Mouse (Mus musculus) liver, embryonic 11.5 days (tissue): ENCODE results near the gene Zfp941. TPM values are rescaled to one million over a fixed set of nuclear protein-coding genes. Genes with fewer than 3 reads are reported as not detected.
A peak's percentile ranks its signal among the peaks of the same experiment; 100 is the strongest.

Experiments used
- ATAC-seq: fragments of 200-750 bp; cut with Nextera tagmentation; replicated peaks from 2 replicates; pipeline ENCODE4 v1.8.0; 2017; ENCODE audit warnings: moderate number of reproducible peaks, mild to moderate bottlenecking, moderate TSS enrichment, moderate library complexity; ENCODE audit not compliant: low FRiP score
- DNase-seq: peaks from one replicate; pipeline ENCODE4 v3.0.0-alpha.2; 2017; ENCODE audit warnings: low spot score
- H3K27ac ChIP-seq: fragments of 300-500 bp; sonication (generic); 2 replicates; pipeline ENCODE4 v1.5.1; 2014; ENCODE audit warnings: mild to moderate bottlenecking, low read depth, low read length, control low read depth
- H3K27me3 ChIP-seq: fragments of 300-500 bp; sonication (generic); replicated peaks from 2 replicates; pipeline ENCODE4 v1.6.1; 2014; ENCODE audit warnings: low read length, mixed read lengths; ENCODE audit not compliant: control insufficient read depth, insufficient read depth
- H3K36me3 ChIP-seq: fragments of 300-500 bp; sonication (generic); 2 replicates; pipeline ENCODE4 v1.6.1; 2014; ENCODE audit warnings: mild to moderate bottlenecking, low read length, moderate library complexity, mixed read lengths; ENCODE audit not compliant: control insufficient read depth, insufficient read depth
- H3K4me1 ChIP-seq: fragments of 300-500 bp; sonication (generic); replicated peaks from 2 replicates; pipeline ENCODE4 v1.6.1; 2014; ENCODE audit warnings: low read length, mixed read lengths; ENCODE audit not compliant: control insufficient read depth, insufficient read depth
- H3K4me2 ChIP-seq: fragments of 300-500 bp; sonication (generic); 2 replicates; pipeline ENCODE4 v1.6.1; 2014; ENCODE audit warnings: mild to moderate bottlenecking, control low read depth, moderate library complexity
- H3K4me3 ChIP-seq: fragments of 300-500 bp; sonication (generic); 2 replicates; pipeline ENCODE4 v1.5.1; 2014; ENCODE audit warnings: low read depth, low read length, control low read depth
- H3K9ac ChIP-seq: fragments of 300-500 bp; sonication (generic); 2 replicates; pipeline ENCODE4 v1.6.1; 2014; ENCODE audit warnings: low read depth, low read length, control low read depth
- H3K9me3 ChIP-seq: fragments of 300-500 bp; sonication (generic); 2 replicates; pipeline ENCODE4 v1.6.1; 2016; ENCODE audit warnings: low read length, inconsistent platforms, mixed read lengths; ENCODE audit not compliant: control insufficient read depth
- WGBS: fragments of 180-500 bp; shearing (Covaris S2); extraction: QIAGEN DNeasy Blood & Tissue Kit; methylation state at CpG from one replicate; pipeline ENCODE4 v1.1.7; 2014; 5-methylcytosine and 5-hydroxymethylcytosine counted together
- polyA plus RNA-seq: library from polyadenylated mRNA; unstranded; fragments of >200 nt; fragmentation: Nextera tagmentation; extraction: Ambion mirVana; gene quantifications from 2 replicates; pipeline ENCODE4 v1.2.1, GENCODE M21; 2014

Gene Zfp941
- polyA plus RNA-seq, 1 experiment from 2014 or later: 0.63 TPM

DNA sequence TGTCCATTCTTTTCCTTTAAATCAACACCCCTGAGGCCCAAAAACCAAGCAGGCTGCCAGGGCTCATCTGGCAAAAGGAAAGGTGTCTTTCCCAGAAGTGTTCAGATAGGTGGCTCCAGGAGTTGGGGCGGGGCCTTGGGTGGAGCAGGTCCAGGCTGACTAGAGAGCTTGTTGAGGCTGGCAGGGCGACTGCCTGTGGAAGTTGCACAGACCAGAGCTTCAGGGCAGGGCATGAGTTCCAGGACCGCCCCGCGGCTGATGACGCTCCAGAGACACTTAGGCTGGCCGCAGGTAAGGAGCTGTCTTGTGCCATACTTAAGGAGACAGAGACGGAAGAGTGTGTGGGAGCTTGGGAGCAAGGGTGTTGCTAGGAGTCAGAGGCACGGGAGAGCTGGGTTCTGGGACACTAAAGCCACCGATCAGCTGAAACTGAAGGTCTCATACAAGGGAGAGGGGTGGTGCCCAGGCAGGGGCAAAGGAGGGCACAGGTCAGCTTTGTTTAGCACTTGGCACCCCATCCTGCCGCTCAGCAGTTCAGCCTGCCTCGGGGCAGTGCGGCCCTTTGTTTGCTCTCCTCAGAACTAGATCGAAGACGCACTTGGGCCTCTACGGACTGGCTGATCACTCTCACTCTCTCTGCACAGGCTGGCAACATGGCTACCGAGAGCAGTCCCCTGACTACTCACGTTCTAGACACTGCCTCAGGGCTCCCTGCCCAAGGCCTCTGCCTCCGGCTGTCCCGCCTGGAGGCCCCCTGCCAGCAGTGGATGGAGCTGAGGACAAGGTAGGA lies 13.2 kb upstream of the Zfp941 start, which contains the start of gene Urah:
Gene Urah (plus strand): TSS at position 51 of the 790 bp plus-strand sequence.
- H3K4me2 ChIP-seq: peak within 1 kb of the TSS; percentile 26
- ATAC-seq (peak; percentile 50; the same call in 1 of the 2 replicates), DNase-seq (peak; percentile 32)
- 46% methylated on average over 20 of the region's 20 CpGs for WGBS
- H3K9me3 ChIP-seq: no peaks in the 10 kb centered on the region
- H3K4me3 ChIP-seq: no peak within 1 kb of the TSS; the same call in 1 of the 2 replicates
- H3K9ac ChIP-seq: no peak within 1 kb of the TSS
- no peaks in the 10 kb centered on the region; the same call in 1 of the 2 replicates for H3K4me1 ChIP-seq
- H3K27ac ChIP-seq: no peak within 1 kb of the TSS
- no peaks in the 10 kb centered on the region for H3K36me3 ChIP-seq
- H3K27me3 ChIP-seq: peaks cover 5% of the 10 kb centered on the region

GRCm38 (mm10) chr7:140833341-140833740 lies 11.4 kb upstream of the Zfp941 start:
- Histone ChIP-seq H3K4me3 (no peak overlapping the region), H3K4me2 (no peak overlapping the region), H3K4me1 (no peaks in the 10 kb centered on the region; the same call in 1 of the 2 replicates), H3K36me3 (no peaks in the 10 kb centered on the region), H3K9me3 (no peaks in the 10 kb centered on the region), H3K9ac (no peak overlapping the region), H3K27ac (no peak overlapping the region), H3K27me3 (no peaks in the 10 kb centered on the region; the same call in none of the 2 replicates)
- no peak for ATAC-seq
- DNase-seq: no peak
- WGBS: 77% methylated on average over 4 of the region's 4 CpGs

DNA sequence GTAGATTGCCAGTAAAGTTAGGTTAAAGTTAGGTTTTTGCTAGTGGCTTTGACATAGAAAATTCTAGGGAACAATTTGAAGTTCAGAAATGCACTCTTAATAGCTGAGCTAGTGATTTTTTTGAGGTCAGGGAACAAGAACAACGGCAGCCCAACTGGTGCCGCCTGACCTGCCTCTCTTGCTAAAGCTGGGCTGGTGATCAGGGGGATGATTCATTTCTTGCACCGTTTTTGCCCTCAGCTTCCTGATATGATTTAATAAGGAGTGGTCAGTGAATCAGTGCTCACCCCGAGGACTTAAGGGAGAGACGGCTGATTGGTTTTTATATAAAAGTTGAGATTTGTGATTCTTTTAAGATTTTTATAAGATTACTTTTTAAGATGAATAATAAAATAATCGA lies 9.5 kb upstream of the Zfp941 start:
- ATAC-seq: no peak
- H3K27ac ChIP-seq: no peak overlapping the region
- no peaks in the 10 kb centered on the region for H3K9me3 ChIP-seq
- no peak for DNase-seq
- no peak overlapping the region for H3K4me2 ChIP-seq
- WGBS: 65% methylated on average over 6 of the region's 6 CpGs
- H3K27me3 ChIP-seq: no peaks in the 10 kb centered on the region; the same call in 1 of the 2 replicates
- no peaks in the 10 kb centered on the region; the same call in 1 of the 2 replicates for H3K4me1 ChIP-seq
- no peak overlapping the region for H3K9ac ChIP-seq
- H3K36me3 ChIP-seq: no peaks in the 10 kb centered on the region
- H3K4me3 ChIP-seq: no peak overlapping the region

DNA sequence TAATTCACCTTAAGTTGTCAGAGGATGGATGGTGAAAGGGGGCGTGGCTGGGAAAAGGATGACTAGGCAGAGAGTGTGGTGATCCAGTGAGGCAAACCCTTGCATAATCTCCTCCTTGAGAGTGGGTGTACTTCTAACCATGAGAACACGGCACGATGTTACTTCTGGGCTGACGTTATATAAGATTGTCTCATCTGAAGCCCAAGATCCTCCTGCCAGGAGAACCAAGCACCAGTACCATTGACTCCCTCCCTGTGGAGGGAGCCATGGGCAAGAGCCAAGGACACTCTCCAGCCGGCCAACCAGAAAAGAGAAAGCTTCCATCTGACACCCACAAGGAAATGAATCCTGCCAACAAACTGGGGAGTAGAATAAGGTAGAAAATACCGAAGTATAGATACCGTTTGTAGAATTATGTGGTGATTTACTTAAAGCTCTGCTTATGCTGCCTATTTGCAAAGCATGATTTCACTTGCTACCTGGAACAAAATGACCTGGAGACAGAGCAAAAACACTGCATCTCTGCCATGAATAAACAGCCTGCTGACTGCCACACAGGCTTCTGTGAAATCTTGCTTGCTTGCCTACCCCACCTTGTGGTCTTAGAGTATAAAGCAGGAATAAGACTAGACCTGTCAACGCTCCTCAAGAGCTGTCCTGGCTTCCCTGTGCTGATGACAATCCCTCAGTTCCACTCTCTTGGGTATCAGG lies 6.3 kb upstream of the Zfp941 start:
- Histone ChIP-seq H3K27ac (no peak overlapping the region), H3K9ac (no peak overlapping the region), H3K36me3 (no peaks in the 10 kb centered on the region), H3K9me3 (no peaks in the 10 kb centered on the region), H3K4me1 (no peaks in the 10 kb centered on the region), H3K4me3 (no peak overlapping the region), H3K27me3 (no peaks in the 10 kb centered on the region; the same call in 1 of the 2 replicates), H3K4me2 (no peak overlapping the region)
- ATAC-seq (no peak), DNase-seq (peak; percentile 32)
- WGBS: 29% methylated on average over 8 of the region's 8 CpGs

DNA sequence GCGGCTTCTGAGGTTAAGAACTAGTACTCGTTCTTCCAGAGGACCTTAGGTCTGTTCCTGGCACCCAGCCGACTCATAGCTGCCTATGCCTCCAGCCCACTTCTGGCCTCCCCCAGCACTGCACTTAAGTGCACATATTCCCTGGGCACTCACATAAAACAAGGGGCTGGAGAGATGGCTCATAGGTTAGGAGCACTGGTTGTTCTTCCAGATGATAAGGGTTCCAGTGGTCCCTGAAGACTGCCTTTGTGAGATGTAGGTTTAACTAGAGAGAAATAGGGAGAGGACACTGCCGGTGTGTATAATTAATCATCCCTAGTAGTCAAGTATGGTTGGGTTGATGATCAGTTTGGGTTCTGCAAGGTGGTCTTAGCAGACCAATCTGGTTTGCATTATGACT lies 753 bp upstream of the Zfp941 start:
- H3K4me1 ChIP-seq: no peaks in the 10 kb centered on the region
- no peak overlapping the region for H3K4me2 ChIP-seq
- ATAC-seq: no peak
- no peaks in the 10 kb centered on the region; the same call in 1 of the 2 replicates for H3K27me3 ChIP-seq
- no peaks in the 10 kb centered on the region for H3K9me3 ChIP-seq
- H3K27ac ChIP-seq: no peak overlapping the region
- no peaks in the 10 kb centered on the region for H3K36me3 ChIP-seq
- H3K4me3 ChIP-seq: no peak overlapping the region
- WGBS: 82% methylated on average over 4 of the region's 4 CpGs
- H3K9ac ChIP-seq: no peak overlapping the region
- DNase-seq: peak; percentile 24

GRCm38 (mm10) chr7:140821305-140821652 lies 699 bp downstream of the Zfp941 start:
- Histone ChIP-seq H3K4me3 (peak overlapping the region; percentile 40), H3K9ac (no peak overlapping the region), H3K27me3 (no peaks in the 10 kb centered on the region), H3K9me3 (no peaks in the 10 kb centered on the region), H3K4me2 (peak overlapping the region; percentile 63), H3K36me3 (no peaks in the 10 kb centered on the region), H3K4me1 (no peaks in the 10 kb centered on the region), H3K27ac (no peak overlapping the region)
- peak; percentile 23; the same call in 1 of the 2 replicates for ATAC-seq
- whole genome bisulfite sequencing: 66% methylated on average over 5 of the region's 5 CpGs
- DNase-seq: no peak

DNA sequence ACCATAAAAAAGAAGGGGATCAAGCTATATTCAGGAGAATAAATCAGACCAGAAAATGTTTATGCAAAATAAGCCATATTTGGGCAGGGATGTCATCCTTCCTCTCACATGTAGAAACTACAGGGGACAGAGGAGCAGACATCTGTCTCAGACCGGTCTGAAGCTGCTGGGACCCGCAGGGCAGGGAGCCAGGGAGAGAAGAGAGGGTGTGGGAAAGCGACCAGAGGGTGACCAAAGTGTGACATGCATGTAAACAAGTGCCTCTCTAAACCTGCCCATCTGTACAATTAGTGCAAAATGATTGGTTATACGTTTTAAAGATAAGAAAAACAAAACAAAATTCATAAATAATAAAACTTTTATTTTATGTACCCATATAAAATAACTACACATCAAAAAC lies 1.8 kb downstream of the Zfp941 start:
- Histone ChIP-seq H3K27ac (no peak overlapping the region), H3K36me3 (no peaks in the 10 kb centered on the region), H3K4me3 (no peak overlapping the region), H3K4me1 (no peaks in the 10 kb centered on the region), H3K9me3 (no peaks in the 10 kb centered on the region), H3K9ac (no peak overlapping the region), H3K27me3 (no peaks in the 10 kb centered on the region), H3K4me2 (no peak overlapping the region)
- WGBS: 82% methylated on average over 4 of the region's 4 CpGs
- ATAC-seq (no peak; the same call in 1 of the 2 replicates), DNase-seq (peak; percentile 15)

GRCm38 (mm10) chr7:140812850-140813249 lies 9.1 kb downstream of the Zfp941 start:
- H3K36me3 ChIP-seq: no peaks in the 10 kb centered on the region
- H3K9me3 ChIP-seq: no peaks in the 10 kb centered on the region
- no peaks in the 10 kb centered on the region for H3K27me3 ChIP-seq
- ATAC-seq (no peak), DNase-seq (no peak)
- H3K4me1 ChIP-seq: no peaks in the 10 kb centered on the region
- H3K9ac ChIP-seq: no peak overlapping the region
- H3K27ac ChIP-seq: no peak overlapping the region
- no peak overlapping the region for H3K4me3 ChIP-seq
- H3K4me2 ChIP-seq: no peak overlapping the region
- 89% methylated on average over 12 of the region's 12 CpGs for WGBS
